Mouse (Mus musculus): ENCODE measurements around the gene Scn5a. TPM values are rescaled to one million over a fixed set of nuclear protein-coding genes. Genes with fewer than 3 reads are reported as not detected.
A peak's percentile ranks its signal among the peaks of the same experiment; 100 is the strongest.

Scn5a gene
- polyA plus RNA-seq, 1 experiment = 0.49 TPM

GRCm38 (mm10) chr9:119465595-119465994, 113.2 kb downstream of the Scn5a start:
- H3K36me3 ChIP-seq (ENCODE audit: control insufficient read depth, insufficient read depth, low read length, poor library complexity, severe bottlenecking) = peaks cover 8% of the 10 kb centered on the region; the same call in 1 of the 2 replicates
- no peaks in the 10 kb centered on the region for H3K27me3 ChIP-seq (ENCODE audit: control insufficient read depth, insufficient read depth, low read length, poor library complexity, severe bottlenecking)
- H3K4me1 ChIP-seq (ENCODE audit: control insufficient read depth, insufficient read depth, low read length) = no peaks in the 10 kb centered on the region
- no peak overlapping the region for H3K9ac ChIP-seq (ENCODE audit: low read depth, poor library complexity, severe bottlenecking)
- H3K4me3 ChIP-seq (ENCODE audit: low read depth, low read length) = no peak overlapping the region
- H3K27ac ChIP-seq (ENCODE audit: insufficient read depth, low read length) = no peak overlapping the region
- TF ChIP-seq POLR2A (IDR thresholded peaks at IDR 0.05; ENCODE audit: insufficient read depth, low read length) (no peak), EP300 (IDR thresholded peaks at IDR 0.05; ENCODE audit: insufficient read depth, low read depth, low read length) (no peak), CTCF (IDR thresholded peaks at IDR 0.05; ENCODE audit: low read depth, low read length) (peak; percentile 80)
- no peaks in the 10 kb centered on the region for H3K9me3 ChIP-seq (replicated peaks; ENCODE audit: control insufficient read depth, insufficient read depth, low read length, poor library complexity, severe bottlenecking)

- peaks cover 8% of the 10 kb centered on the region; the same call in 1 of the 2 replicates for H3K36me3 ChIP-seq (ENCODE audit: control insufficient read depth, insufficient read depth, low read length, poor library complexity, severe bottlenecking)
- TF ChIP-seq CTCF (IDR thresholded peaks at IDR 0.05; ENCODE audit: low read depth, low read length) = no peak
- no peak for TF ChIP-seq POLR2A (IDR thresholded peaks at IDR 0.05; ENCODE audit: insufficient read depth, low read length)
- no peak for TF ChIP-seq EP300 (IDR thresholded peaks at IDR 0.05; ENCODE audit: insufficient read depth, low read depth, low read length)
These were observed 113.8 kb downstream of the Scn5a start for GRCm38 (mm10) chr9:119465056-119465455.

GRCm38 (mm10) chr9:119460410-119460809, 118.4 kb downstream of the Scn5a start:
- TF ChIP-seq EP300 (IDR thresholded peaks at IDR 0.05; ENCODE audit: insufficient read depth, low read depth, low read length) (0 out of 2 replicates have a peak, but pooled peaks have one; percentile 33), CTCF (IDR thresholded peaks at IDR 0.05; ENCODE audit: low read depth, low read length) (peak; percentile 90), POLR2A (IDR thresholded peaks at IDR 0.05; ENCODE audit: insufficient read depth, low read length) (no peak)
- Histone ChIP-seq H3K4me1 (ENCODE audit: control insufficient read depth, insufficient read depth, low read length) (peaks cover 2% of the 10 kb centered on the region), H3K4me3 (ENCODE audit: low read depth, low read length) (no peak overlapping the region), H3K27ac (ENCODE audit: insufficient read depth, low read length) (no peak overlapping the region), H3K27me3 (ENCODE audit: control insufficient read depth, insufficient read depth, low read length, poor library complexity, severe bottlenecking) (no peaks in the 10 kb centered on the region), H3K9me3 (replicated peaks; ENCODE audit: control insufficient read depth, insufficient read depth, low read length, poor library complexity, severe bottlenecking) (no peaks in the 10 kb centered on the region), H3K36me3 (ENCODE audit: control insufficient read depth, insufficient read depth, low read length, poor library complexity, severe bottlenecking) (peaks cover 8% of the 10 kb centered on the region; the same call in 1 of the 2 replicates), H3K9ac (ENCODE audit: low read depth, poor library complexity, severe bottlenecking) (no peak overlapping the region)

More at GRCm38 (mm10) chr9:119465056-119465455, 113.8 kb downstream of the Scn5a start:
- H3K27ac ChIP-seq (ENCODE audit: insufficient read depth, low read length) = no peak overlapping the region
- no peaks in the 10 kb centered on the region for H3K9me3 ChIP-seq (replicated peaks; ENCODE audit: control insufficient read depth, insufficient read depth, low read length, poor library complexity, severe bottlenecking)
- H3K4me1 ChIP-seq (ENCODE audit: control insufficient read depth, insufficient read depth, low read length) = no peaks in the 10 kb centered on the region
- H3K27me3 ChIP-seq (ENCODE audit: control insufficient read depth, insufficient read depth, low read length, poor library complexity, severe bottlenecking) = no peaks in the 10 kb centered on the region
- no peak overlapping the region for H3K9ac ChIP-seq (ENCODE audit: low read depth, poor library complexity, severe bottlenecking)
- H3K4me3 ChIP-seq (ENCODE audit: low read depth, low read length) = no peak overlapping the region

GRCm38 (mm10) chr9:119457122-119457521, 121.7 kb downstream of the Scn5a start:
- H3K36me3 ChIP-seq (ENCODE audit: control insufficient read depth, insufficient read depth, low read length, poor library complexity, severe bottlenecking) = peaks cover 3% of the 10 kb centered on the region; the same call in 1 of the 2 replicates

DNA sequence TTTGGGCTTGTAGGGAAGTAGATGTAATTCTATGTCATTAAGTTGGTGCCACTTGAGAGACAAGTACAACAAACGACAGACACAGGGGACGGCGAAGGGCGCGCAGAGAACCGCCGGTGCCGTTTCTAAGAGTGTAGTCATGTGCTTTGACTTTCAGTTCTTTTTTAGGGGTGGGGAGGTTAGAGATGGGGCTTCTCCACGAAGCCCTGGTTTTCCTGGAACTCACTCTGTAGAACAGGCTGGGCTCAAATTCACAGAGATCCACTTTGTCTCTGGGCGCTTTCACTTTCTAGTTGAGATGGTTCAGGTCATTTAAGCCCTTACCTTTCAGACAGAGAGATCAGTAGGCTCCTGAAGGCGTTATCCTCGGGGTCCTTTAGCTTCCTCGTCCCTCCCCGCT, 122.8 kb downstream of the Scn5a start:
- H3K36me3 ChIP-seq (ENCODE audit: control insufficient read depth, insufficient read depth, low read length, poor library complexity, severe bottlenecking) = peaks cover 8% of the 10 kb centered on the region; the same call in 1 of the 2 replicates
- H3K27ac ChIP-seq (ENCODE audit: insufficient read depth, low read length) = no peak overlapping the region
- TF ChIP-seq CTCF (IDR thresholded peaks at IDR 0.05; ENCODE audit: low read depth, low read length) = no peak
- TF ChIP-seq POLR2A (IDR thresholded peaks at IDR 0.05; ENCODE audit: insufficient read depth, low read length) = no peak
- TF ChIP-seq EP300 (IDR thresholded peaks at IDR 0.05; ENCODE audit: insufficient read depth, low read depth, low read length) = no peak
- H3K27me3 ChIP-seq (ENCODE audit: control insufficient read depth, insufficient read depth, low read length, poor library complexity, severe bottlenecking) = no peaks in the 10 kb centered on the region
- H3K9ac ChIP-seq (ENCODE audit: low read depth, poor library complexity, severe bottlenecking) = no peak overlapping the region
- no peak overlapping the region for H3K4me3 ChIP-seq (ENCODE audit: low read depth, low read length)
- no peaks in the 10 kb centered on the region for H3K9me3 ChIP-seq (replicated peaks; ENCODE audit: control insufficient read depth, insufficient read depth, low read length, poor library complexity, severe bottlenecking)
- peaks cover 4% of the 10 kb centered on the region for H3K4me1 ChIP-seq (ENCODE audit: control insufficient read depth, insufficient read depth, low read length)

More at GRCm38 (mm10) chr9:119457122-119457521, 121.7 kb downstream of the Scn5a start:
- Histone ChIP-seq H3K27me3 (ENCODE audit: control insufficient read depth, insufficient read depth, low read length, poor library complexity, severe bottlenecking) (no peaks in the 10 kb centered on the region), H3K4me1 (ENCODE audit: control insufficient read depth, insufficient read depth, low read length) (peaks cover 4% of the 10 kb centered on the region), H3K4me3 (ENCODE audit: low read depth, low read length) (no peak overlapping the region), H3K9ac (ENCODE audit: low read depth, poor library complexity, severe bottlenecking) (no peak overlapping the region), H3K27ac (ENCODE audit: insufficient read depth, low read length) (no peak overlapping the region), H3K9me3 (replicated peaks; ENCODE audit: control insufficient read depth, insufficient read depth, low read length, poor library complexity, severe bottlenecking) (no peaks in the 10 kb centered on the region)
- TF ChIP-seq POLR2A (IDR thresholded peaks at IDR 0.05; ENCODE audit: insufficient read depth, low read length) (no peak), CTCF (IDR thresholded peaks at IDR 0.05; ENCODE audit: low read depth, low read length) (no peak), EP300 (IDR thresholded peaks at IDR 0.05; ENCODE audit: insufficient read depth, low read depth, low read length) (no peak)

GRCm38 (mm10) chr9:119445737-119446136, 133.1 kb downstream of the Scn5a start:
- Histone ChIP-seq H3K4me3 (ENCODE audit: low read depth, low read length) (no peak overlapping the region), H3K27me3 (ENCODE audit: control insufficient read depth, insufficient read depth, low read length, poor library complexity, severe bottlenecking) (no peaks in the 10 kb centered on the region), H3K4me1 (ENCODE audit: control insufficient read depth, insufficient read depth, low read length) (no peaks in the 10 kb centered on the region), H3K36me3 (ENCODE audit: control insufficient read depth, insufficient read depth, low read length, poor library complexity, severe bottlenecking) (peaks cover 20% of the 10 kb centered on the region), H3K27ac (ENCODE audit: insufficient read depth, low read length) (no peak overlapping the region), H3K9me3 (replicated peaks; ENCODE audit: control insufficient read depth, insufficient read depth, low read length, poor library complexity, severe bottlenecking) (no peaks in the 10 kb centered on the region), H3K9ac (ENCODE audit: low read depth, poor library complexity, severe bottlenecking) (peak overlapping the region; percentile 68)
- TF ChIP-seq EP300 (IDR thresholded peaks at IDR 0.05; ENCODE audit: insufficient read depth, low read depth, low read length) (no peak), CTCF (IDR thresholded peaks at IDR 0.05; ENCODE audit: low read depth, low read length) (no peak), POLR2A (IDR thresholded peaks at IDR 0.05; ENCODE audit: insufficient read depth, low read length) (no peak)
